Mouse (Mus musculus): ENCODE measurements around the gene Tnf. TPM values are rescaled to one million over a fixed set of nuclear protein-coding genes. Genes with fewer than 3 reads are reported as not detected.

Tnf gene
- total RNA-seq, 2 experiments from 2014 or later: 0.23 to 0.36 TPM

DNA sequence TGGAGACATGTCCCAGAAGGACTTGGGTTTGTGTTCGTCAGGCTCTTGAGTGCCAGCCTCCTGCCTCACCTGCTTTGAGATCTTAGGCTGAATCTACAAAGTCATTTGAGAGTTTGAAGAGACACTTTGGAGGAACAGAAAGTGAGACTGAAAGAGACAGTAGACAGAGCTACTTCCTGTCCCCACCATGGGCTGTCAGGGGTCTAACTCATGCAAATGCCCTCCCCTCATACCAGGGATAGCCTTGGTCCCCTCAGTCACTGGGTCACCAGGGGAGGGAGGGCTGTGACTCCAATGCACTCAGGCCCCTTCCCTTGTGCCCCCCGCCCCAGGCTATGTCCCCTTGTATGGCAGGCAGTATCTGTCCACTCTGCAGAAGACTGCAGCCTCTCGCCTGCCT, 28.5 kb downstream of the Tnf start:
- DNase-seq: no peak

DNA sequence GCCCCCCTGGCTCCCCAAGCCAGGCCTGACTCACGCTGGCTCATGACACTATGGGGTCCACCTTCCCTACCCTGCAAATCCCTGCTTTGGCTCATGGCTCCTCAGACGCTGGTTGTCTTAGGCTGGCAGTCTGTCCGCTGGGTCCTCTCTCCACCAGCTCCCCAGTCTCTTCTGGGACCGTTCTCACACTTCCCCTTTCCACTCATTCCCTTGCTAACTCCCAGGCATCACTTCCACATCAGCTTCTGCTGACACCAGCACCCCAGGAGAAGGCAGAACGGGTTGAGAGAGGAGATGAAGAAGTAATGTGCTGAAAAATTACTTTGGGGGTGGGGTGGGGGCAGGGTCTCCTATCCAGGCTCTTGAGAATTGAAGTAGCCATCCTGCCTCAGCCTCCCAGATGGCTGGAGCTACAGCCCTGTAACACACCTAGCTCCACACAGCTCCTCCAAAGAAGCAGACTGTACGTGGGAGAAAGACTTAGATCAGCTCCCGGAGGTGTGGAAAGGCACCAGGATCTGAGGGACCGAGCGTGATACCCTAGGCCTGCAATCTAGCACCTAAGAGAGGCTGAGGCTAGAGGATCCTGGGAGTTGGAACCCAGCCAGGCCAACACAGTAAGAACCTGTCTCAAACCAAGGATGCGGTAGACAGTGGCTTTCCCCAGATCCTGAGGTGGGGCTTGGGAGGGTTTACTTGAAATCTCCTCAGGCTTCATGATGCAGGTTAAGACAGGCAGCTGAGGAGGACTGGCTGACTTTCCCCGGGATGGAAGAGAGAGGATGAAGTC, 29.2 kb downstream of the Tnf start:
- no peak for DNase-seq

DNA sequence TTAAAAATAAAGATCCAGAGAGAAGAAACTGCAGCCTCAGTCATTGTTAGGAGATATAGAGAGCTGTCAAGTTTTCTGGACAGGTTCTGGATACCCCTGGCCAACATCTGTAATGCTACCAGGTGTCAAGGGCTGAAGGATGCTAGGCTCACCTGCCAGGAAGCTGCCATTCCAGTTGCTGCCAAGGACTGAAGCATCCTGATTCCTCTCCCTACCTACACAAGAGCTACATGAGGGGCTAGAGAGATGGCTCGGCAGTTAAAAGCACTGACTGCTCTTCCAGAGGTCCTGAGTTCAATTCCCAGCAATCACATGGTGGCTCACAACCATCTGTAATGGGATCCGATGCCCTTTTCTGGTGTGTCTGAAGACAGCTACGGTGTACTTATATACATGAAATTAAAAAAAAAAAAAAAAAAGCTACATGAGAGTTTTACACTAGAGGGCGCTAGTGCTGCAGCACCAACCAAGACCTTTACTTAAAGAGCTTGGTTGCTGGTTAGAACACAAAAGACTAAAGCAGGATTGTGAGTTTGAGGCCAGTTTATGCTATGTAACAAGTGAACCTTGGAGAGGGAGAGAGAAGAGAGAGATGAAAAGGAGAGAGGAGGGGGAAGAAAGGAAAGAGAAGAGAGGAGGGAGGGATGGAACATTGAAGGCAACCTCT, 33.1 kb downstream of the Tnf start:
- no peak for DNase-seq

DNA sequence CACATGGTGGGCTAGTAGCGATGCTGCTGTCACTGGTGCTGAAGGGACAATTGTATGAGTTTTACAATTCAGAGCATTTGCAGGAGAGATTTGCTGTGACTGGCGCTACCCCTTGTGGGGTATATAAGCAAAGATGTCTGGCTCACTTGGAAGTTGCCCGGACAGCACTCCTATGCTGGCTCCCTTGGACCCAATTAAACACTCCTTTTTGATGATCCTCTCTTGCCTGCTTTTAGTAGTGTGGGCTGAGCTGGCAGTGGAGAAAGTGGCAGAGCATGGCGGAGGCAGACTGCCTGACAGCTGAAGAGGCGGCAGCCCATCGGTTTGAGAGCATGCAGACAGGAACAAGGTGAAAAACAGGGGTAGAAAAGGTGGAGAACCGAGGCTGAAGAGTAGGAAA, 34.0 kb downstream of the Tnf start:
- no peak for DNase-seq

DNA sequence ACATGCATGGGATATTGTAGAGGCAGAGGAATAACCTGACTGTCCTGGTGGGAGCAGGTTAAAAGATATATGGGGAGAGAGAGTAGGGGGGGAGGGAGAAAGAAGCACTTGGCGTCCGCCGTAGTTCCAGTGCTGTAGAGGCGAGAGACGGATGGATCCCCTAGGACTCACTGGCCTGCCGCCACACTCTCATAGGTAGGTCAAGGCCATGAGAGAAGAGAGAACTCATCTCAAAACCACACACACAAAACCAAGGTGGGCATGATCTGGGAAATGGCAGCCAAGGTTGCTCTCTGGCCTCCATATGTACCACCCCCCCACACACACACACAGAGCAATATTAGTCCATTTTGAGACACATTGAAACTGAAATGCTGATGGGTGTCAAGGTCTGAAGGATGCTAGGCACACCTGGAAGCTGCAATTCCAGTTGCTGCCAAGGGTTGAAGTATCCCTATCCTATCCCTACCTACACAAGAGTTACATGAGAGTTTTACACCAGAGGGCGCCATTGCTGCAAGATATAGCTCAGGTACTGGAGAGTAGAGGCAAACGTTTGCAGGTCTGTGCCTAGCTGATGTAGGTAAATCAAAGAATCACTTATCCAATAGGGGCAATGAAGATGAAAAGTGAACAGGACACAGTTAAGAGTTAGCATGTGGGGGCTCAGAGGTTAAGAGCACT, 35.3 kb downstream of the Tnf start:
- DNase-seq: peak; percentile 47 to 72

DNA sequence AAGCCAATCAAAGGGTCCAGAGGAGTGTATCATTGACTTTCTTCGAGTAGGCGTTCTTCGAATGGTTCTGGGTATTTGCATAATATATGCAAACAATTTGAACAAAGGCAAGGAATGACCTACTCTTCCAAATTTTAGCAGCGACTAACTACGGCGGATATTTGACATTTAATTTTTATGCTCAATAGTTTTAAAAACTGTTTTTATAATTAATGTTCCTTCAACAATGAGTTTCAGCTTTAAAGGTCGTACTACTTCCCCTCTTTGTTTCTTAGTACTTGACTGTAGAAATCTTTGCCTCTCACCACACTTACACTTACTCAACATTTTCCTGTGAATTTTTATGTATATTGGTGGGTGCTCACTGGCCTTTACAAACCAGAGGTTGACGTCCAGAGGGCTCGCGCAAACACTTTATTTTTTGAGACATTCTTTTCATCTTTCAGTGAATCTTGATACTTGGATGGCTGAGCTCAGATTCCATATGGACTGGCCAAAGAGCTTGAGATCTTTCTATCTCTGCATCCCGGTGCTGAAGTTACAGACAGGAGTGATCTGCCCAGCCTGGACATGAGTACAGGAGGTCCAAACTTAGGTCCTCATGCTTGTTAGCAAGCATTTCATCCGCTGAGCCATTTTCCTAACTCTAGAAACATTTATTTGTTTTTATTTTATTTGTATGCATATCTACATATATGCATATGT, 36.2 kb downstream of the Tnf start:
- DNase-seq: no peak

DNA sequence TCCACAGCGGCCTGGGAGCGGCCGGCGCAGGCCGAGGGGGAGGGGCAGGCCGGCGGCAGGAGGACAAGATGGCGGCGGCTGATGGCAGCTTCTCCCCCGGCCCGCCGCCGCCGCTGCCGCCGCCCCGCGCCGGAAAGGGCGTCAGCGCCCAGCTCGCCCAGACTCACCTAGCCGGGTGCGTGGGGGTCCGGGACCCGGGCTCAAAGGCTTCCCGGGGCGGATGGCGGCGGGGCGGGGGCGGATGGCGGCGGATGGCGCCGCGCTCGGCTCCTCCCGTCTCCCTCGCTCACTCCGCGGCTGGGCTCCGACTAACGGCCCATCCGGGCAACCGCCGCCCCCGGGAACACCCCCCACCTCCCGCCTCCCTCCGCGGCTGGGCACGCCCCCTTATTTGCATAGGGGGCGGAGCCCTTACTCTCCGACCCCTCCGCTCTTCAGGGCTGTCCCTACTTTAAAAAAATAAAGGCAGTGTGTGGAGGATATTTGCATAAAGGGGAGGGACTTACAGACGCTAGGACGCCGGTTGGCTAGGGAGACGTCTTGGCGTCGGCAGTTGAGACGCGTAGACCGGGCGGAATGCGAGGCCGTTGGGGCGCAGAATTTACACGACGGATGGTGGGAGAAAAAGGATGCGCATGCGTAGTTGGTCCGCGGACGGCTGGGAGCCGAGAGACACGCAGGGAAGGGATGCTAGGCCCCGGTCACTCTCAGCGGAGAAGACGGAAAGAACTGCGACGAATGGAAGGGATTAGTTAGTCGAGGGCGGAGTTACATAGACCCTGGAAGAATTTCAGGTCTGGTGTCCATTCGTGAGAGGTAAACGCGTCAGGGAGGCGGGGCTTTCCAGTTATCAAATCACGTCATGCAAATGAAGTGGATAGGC, 37.0 kb downstream of the Tnf start, which contains the start of gene Prrc2a:
Prrc2a (minus strand) TSS at position 330 of the 883 bp plus-strand sequence.
- DNase-seq: peak; percentile 96 to 98

DNA sequence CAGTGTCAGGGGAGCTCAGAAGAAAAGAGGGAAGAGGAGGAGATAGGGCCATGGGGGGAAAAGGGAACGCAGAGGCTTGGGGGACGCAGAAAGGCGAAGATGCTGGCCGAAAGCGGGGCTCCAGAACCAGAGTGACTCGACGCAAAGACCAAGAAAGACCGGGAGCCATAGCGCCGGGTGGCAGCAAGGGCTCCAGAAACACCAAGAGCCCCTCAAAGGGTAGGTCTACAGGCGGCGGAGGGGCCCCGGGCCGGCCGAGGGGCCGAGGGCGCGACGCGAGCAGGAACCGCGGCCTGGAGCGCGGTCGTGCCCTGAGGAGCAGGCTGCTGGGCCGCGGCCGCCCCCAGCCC, 37.6 kb downstream of the Tnf start:
- peak in 1 of 2 experiments; percentile 23 for DNase-seq

DNA sequence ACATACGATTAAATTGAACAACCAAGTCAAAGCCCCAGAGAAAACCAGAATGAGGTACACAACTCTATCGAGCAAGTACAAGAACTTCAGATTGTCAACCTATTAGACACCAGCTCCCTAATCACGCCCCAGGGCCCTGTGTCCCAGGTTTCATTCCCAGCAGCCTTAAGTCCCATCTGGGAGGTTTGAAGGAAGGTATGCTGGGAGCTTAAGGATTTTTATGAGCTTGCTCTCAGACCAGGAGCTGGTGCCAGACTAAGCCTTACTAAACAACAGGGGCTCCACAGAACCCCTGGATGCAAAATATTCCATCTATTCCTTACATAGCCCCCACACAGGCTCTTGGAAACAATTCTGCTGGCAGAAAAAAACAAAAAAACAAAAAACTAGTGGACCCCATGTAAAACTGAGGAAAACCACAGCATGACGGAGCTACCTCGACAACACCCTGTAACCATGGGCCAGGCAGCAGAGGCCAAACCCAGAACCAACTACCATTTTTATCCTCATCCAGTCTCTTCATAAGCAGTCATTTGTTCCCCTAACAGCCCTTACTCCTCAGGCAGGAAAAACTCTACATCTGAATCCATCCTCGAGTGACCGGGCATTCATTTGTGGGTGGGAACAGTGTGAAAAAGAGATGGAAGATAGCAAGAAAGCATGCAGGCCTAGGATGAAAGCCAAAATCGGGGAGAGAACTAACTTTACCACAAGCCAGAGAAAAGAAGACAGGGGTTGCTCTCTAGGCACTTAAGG, 38.3 kb downstream of the Tnf start:
- no peak for DNase-seq

DNA sequence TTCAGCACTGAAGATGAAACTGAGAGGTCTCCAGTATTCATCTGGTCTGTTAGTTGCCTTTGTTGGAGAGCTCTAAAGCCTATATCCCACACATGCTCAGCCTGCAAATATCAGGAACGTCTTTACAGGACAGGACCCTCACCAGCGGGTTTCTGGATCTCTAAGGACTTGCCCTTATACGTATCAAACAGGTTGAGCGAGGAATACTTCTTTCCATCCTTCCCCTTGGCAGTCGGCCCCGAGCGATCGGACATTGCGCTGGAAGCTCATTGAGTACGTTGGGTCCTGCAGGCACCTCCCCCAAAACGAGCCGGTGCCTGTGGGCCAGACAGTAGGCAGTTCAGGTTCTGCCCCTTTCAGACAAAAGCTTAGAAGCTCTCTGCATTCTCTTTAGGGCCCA, 39.1 kb downstream of the Tnf start:
- peak; percentile 53 to 76 for DNase-seq

DNA sequence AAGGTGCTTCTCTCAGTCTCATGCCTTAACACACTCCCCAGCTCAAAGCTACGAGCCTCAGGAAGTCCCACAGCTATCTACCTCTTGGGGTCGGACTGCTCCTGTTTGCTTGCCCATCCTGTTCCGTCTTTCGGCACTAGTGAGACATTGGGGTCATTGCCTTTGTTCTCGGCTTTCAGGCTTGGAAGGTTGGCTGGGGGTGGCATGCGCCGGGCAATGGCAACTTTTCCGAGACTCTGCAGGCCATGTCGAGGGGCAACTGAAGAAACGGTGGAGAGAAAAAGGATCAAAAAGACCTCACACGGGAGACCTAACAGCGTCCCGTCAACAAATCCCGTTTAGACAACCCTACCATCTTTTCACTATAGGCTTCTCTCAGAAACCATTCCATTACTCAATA, 39.7 kb downstream of the Tnf start:
- DNase-seq: no peak

DNA sequence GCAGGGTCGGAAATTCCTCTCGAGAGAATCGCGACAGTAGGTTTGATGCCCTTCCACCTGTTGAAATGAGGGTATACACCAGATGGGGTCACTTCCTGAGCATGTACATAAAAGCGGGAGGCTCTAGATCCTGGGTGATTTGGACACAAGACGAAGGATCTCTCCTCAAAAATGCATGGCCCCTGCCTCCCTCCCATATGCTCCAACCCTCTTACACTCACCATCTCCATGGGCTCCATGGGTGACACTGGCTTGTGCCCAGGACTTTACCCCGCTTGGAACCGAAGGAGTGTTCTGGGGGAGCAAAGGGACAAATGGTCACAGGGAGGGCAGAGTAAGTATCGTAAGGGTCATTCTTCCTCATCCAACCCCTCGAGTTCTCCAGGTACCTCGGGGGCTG, 40.4 kb downstream of the Tnf start:
- no peak for DNase-seq

DNA sequence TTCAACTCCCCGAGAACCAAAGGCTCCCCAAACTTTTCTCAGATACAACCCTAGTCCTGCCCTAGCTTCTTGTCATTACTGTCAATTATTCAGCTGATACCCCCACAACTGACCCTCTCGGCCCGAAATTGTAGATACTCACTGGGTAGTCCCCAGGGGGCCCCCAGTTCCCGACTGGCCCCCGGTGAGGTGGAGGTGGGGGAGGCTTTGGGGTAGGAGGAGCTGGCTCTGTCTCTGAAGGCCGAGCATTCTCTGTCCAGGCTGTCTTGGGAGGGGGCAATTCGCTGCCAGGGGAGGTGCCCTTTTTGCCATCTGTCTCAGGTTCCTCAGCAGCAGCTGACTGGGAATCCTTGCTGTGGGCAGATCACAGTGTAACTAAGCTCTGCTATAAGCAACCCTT, 42.2 kb downstream of the Tnf start:
- DNase-seq: no peak

DNA sequence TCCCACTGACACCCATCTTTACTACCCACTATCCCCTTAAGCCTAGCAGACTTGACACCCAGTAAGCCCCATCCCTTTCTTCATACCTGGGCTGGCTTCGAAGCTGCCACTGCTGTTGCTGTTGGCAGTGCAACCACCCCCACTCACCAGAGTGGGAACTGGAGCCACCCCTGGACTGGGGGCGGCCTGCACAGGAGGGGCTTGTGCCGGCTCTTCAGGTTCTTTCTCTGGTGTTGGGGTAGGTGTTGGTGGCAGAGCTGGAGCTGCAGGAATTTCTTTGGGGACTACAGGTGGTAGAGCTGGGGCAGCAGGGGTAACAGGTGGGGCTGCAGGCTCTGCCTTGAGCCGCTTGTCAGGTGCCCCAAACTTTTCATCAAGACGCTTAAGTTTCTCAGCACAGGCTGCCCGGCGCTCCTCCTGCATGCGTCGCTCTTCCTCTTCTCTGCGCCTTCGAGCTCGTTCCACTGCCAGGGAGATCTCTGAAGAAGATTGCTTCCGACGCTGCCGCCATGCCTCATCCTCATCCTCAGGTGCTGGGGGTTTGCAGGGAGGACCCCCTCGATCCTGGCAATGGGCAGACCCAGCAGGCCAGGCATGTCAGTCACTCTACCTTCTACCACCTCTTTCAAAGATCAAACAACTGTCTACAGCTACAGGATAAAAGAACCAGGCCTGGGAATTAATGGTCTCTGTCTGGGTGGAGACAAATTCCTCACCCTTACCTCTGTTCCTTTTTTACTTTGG, 42.8 kb downstream of the Tnf start:
- DNase-seq: no peak

DNA sequence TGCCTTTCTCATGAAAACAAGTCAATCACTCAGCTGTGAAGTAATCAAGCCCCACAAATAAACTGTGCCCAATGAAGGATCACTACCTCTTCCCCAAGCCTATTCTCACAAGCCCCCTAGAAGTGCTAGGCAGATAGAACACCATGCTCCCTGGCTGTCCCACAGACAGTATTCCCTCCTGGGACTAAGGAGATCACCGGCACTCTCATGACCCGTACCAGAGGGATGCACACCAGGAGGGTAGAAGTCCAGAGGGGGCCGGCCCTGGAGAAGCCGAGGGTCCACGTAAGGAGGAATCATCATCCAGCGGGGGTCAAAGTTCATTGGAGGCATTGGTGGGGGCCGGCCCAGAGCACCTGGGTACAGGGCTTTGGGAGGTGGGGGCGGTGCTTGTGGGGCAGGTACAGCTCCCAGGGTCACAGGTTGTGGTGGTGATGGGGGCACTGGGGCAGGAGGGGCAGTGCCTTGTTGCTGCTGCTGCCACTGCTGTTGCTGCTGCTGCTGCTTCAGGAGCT, 44.1 kb downstream of the Tnf start:
- DNase-seq: no peak

DNA sequence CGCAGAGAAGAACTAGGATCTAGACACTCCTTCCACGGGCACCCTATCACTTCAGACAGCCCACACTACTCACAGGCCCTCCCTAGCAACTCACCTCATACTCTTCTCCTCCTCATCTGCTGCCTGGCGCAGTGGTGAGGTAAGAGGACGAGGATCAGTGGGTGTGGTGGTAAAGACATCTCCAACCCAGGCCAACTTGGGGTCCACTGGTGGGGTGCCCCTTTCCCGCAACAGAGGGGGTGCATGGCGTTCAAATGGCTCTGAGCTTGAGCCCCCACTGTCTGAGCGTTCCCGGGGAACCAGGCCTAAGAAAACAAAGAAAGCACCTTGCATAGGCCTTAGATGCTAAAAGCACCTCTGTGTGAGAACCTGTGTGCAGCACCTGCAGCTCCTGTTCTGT, 44.6 kb downstream of the Tnf start:
- no peak for DNase-seq

DNA sequence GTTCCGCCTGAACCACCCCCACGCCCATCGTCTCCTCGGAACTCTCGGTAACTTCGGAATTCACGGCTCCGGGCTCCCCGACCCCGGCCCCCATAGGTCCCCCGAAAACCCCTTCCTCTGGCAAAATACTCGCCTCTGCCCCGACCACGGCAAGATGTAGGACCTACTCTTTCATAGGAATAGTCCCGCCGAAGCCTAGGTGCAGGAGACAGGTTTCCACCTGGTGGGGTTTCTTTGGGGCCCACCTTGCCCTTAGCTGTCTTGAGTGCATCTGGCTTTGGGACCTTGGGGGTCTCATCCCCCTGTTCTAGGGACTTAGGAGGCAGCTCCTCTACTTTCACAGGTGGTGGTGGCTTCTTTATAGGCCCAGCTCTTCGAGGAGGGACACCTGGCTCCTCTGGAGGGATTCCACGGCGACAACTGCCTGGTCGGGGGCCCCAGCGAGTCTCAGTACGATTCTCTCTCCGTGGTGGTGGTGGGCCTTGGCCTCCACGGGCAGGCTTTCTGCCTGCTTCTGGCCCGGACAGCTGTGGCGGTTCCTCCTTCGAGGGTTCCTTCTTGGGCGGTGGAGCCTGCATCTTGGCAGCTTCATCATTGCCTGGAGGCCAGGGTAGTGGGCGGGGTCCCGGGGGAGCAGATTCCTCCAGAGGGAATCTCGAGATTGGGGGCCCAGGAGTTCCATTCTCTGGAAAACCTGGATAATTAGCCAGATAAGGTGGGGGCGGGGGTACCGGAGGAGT, 45.2 kb downstream of the Tnf start:
- no peak for DNase-seq

DNA sequence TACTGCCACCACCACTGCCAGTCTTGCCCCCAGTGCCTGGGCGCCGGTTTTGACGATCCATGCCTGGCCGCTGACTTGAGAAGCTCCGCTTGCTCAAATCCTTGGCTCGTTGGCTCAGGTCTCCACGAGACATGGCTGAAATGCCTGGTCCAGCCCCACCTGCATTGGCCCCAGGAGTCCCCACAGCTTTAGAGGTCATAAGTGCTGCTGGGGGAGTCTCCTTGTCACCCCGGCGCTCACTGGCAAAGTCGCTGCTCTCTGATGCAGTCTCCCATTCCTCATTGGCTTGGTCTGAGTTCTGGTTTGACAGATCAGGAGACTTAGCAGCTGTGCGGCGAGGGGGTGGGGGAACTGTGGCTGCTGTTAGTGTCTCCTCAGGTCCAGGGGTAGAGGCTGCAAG, 46.4 kb downstream of the Tnf start:
- no peak for DNase-seq

DNA sequence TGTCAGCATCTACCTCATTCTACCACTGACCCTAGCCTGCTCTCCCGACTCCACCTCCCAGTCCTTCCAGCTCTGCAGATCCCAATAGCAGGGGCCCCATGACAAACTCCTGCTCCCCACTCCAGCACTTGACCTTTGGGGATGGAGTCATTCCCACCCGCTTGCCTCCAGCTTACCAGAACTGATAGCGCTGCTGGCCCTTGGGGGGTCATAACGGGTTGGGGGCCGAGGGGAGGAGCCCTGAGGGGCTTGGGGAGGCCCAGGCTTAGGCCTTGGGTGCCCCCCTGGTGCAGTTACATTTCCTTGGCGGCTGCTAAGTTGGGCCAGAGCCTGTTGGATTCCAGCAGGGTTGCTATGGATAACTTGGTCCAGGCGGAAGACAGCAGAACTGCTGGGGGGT, 47.2 kb downstream of the Tnf start:
- DNase-seq: no peak
